Mouse (Mus musculus) heart, embryonic 13.5 days (tissue): ENCODE data around the gene Gfpt1. TPM values are rescaled to one million over a fixed set of nuclear protein-coding genes. Genes with fewer than 3 reads are reported as not detected.

Experiments
- ATAC-seq: fragments of 200-750 bp; cut with Nextera tagmentation; 2 replicates; pipeline ENCODE4 v1.8.0; 2017; ENCODE audit warnings: moderate TSS enrichment; ENCODE audit not compliant: insufficient number of reproducible peaks, low FRiP score, low TSS enrichment; ENCODE audit errors: extremely low read depth
- H3K27ac ChIP-seq: fragments of 300-500 bp; sonication (generic); replicated peaks from 2 replicates; pipeline ENCODE4 v1.5.1; 2015; ENCODE audit warnings: moderate library complexity, mild to moderate bottlenecking, inconsistent platforms
- H3K27me3 ChIP-seq: fragments of 300-500 bp; sonication (generic); replicated peaks from 2 replicates; pipeline ENCODE4 v1.6.1; 2015; ENCODE audit warnings: mild to moderate bottlenecking, inconsistent platforms
- H3K36me3 ChIP-seq: fragments of 300-500 bp; sonication (generic); 2 replicates; pipeline ENCODE4 v1.6.1; 2015; ENCODE audit warnings: mild to moderate bottlenecking, inconsistent platforms
- H3K4me1 ChIP-seq: fragments of 300-500 bp; sonication (generic); 2 replicates; pipeline ENCODE4 v1.6.1; 2015; ENCODE audit warnings: inconsistent platforms
- H3K4me2 ChIP-seq: fragments of 300-500 bp; sonication (generic); 2 replicates; pipeline ENCODE4 v1.6.1; 2015; ENCODE audit warnings: inconsistent platforms, mild to moderate bottlenecking, moderate library complexity
- H3K4me3 ChIP-seq: fragments of 300-500 bp; sonication (generic); 2 replicates; pipeline ENCODE4 v1.5.1; 2015; ENCODE audit warnings: moderate library complexity, mild to moderate bottlenecking, inconsistent platforms
- H3K9ac ChIP-seq: fragments of 300-500 bp; sonication (generic); 2 replicates; pipeline ENCODE4 v1.6.1; 2015; ENCODE audit warnings: inconsistent platforms, mild to moderate bottlenecking, moderate library complexity
- H3K9me3 ChIP-seq: fragments of 300-500 bp; sonication (generic); 2 replicates; pipeline ENCODE4 v1.6.1; 2016; ENCODE audit warnings: inconsistent platforms
- WGBS: fragments of 180-500 bp; shearing (Covaris S2); methylation state at CpG from one replicate; pipeline ENCODE4 v1.1.7; 2015; ENCODE audit warnings: mixed read lengths; 5-methylcytosine and 5-hydroxymethylcytosine counted together
- polyA plus RNA-seq: library from polyadenylated mRNA; unstranded; fragments of >200 nt; fragmentation: Nextera tagmentation; extraction: Ambion mirVana; gene quantifications from 2 replicates; pipeline ENCODE4 v1.2.1, GENCODE M21; 2015

Gfpt1 gene
- polyA plus RNA-seq, 1 experiment from 2014 or later = 11.7 TPM

DNA sequence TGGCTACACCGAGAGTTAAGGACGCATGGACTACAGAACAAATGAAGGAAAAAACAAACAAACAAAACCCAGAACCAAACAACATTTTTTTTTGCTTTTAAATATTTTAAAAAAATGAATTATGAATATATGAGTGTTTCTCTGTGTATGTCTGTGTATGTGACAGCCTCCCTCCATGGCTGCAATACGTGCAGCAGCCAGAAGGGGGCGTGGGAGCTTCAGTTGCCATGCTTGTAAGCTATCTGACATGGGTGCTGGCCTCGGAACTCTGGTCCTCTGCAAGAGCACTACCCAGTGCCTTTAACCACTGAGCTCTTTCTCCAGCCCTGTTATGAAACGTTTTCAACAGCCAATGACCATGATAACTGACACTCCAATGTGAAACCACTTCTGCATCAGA lies 78.0 kb downstream of the Gfpt1 start:
- Histone ChIP-seq H3K4me1 (peaks cover 13% of the 10 kb centered on the region), H3K36me3 (no peaks in the 10 kb centered on the region), H3K9ac (no peak overlapping the region), H3K4me2 (no peak overlapping the region), H3K9me3 (no peaks in the 10 kb centered on the region), H3K27ac (no peak overlapping the region), H3K4me3 (no peak overlapping the region), H3K27me3 (0 out of 2 replicates have a peak, but pooled peaks cover 2% of the 10 kb centered on the region)
- no peak for ATAC-seq
- 81% methylated on average over 6 of the region's 6 CpGs for WGBS

DNA sequence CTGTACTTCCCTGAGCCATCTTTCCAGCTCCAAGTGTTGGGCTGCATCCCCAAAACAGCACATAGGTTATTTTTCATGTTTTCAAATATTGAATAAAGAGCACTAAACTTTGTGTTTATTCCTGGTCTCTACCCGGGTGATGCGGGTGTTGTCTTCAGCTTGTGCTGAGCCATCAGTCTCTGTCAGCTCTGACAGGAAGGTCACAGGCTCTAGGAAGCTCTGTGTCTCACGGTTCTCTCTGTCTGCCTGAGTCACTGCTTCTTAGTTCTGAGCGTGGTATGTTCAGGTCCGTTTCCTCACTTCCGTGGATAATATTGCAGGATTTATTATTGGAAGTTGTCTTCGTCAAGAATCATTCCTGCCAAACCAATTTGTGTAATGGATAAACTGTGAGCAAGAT lies 79.3 kb downstream of the Gfpt1 start:
- Histone ChIP-seq H3K4me2 (no peak overlapping the region), H3K27me3 (no peaks in the 10 kb centered on the region), H3K4me1 (peaks cover 12% of the 10 kb centered on the region), H3K36me3 (no peaks in the 10 kb centered on the region), H3K9me3 (no peaks in the 10 kb centered on the region), H3K4me3 (no peak overlapping the region), H3K27ac (no peak overlapping the region), H3K9ac (no peak overlapping the region)
- ATAC-seq = no peak
- WGBS = 57% methylated on average over 7 of the region's 7 CpGs

DNA sequence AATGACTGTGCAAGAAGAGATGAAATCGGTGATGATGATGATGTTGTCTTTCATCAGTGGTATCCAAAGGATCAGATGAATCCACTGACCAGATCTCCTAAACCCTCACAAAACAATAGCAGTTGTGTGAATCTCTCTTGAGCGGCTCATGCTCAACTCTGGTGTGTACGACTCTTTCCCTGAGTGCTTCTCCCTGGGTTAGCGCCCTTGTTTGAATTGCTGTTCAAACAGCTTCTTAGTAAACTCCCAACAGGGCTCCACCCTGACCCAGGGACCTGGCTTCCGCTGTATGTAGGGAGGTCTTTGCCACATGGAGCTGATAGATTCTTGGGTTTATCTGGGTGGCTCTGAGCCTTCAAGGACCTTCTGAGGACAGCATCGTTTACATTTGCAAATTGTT lies 80.8 kb downstream of the Gfpt1 start:
- 76% methylated on average over 6 of the region's 6 CpGs for WGBS
- ATAC-seq = no peak
- no peak overlapping the region for H3K4me3 ChIP-seq
- H3K27ac ChIP-seq = no peak overlapping the region
- no peak overlapping the region for H3K9ac ChIP-seq
- peaks cover 20% of the 10 kb centered on the region for H3K4me1 ChIP-seq
- no peaks in the 10 kb centered on the region for H3K9me3 ChIP-seq
- no peaks in the 10 kb centered on the region for H3K36me3 ChIP-seq
- H3K4me2 ChIP-seq = no peak overlapping the region
- H3K27me3 ChIP-seq = no peaks in the 10 kb centered on the region

DNA sequence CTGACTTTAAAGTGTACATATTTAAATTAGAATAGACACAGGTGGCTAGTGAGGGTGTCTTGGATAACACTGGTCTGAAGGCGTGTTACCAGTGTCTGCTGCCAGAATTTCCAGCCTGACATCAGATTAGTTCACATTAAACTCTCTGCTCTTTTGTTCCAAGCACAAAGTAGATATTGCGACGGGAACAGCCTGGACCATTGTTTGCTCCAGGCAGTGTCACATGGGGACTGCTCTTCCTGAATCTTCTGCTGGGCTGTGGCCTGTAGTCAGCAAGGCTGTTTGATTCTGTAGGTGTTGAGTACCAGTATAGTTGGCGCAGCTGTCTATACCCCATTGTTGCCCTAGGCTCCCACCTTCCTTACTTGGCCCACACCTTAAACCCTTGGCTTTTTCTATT lies 81.3 kb downstream of the Gfpt1 start:
- Histone ChIP-seq H3K27ac (no peak overlapping the region), H3K27me3 (no peaks in the 10 kb centered on the region), H3K9ac (no peak overlapping the region), H3K4me1 (peaks cover 20% of the 10 kb centered on the region), H3K9me3 (no peaks in the 10 kb centered on the region), H3K4me3 (no peak overlapping the region), H3K36me3 (no peaks in the 10 kb centered on the region), H3K4me2 (no peak overlapping the region)
- WGBS = 75% methylated on average over 4 of the region's 4 CpGs
- ATAC-seq = no peak

DNA sequence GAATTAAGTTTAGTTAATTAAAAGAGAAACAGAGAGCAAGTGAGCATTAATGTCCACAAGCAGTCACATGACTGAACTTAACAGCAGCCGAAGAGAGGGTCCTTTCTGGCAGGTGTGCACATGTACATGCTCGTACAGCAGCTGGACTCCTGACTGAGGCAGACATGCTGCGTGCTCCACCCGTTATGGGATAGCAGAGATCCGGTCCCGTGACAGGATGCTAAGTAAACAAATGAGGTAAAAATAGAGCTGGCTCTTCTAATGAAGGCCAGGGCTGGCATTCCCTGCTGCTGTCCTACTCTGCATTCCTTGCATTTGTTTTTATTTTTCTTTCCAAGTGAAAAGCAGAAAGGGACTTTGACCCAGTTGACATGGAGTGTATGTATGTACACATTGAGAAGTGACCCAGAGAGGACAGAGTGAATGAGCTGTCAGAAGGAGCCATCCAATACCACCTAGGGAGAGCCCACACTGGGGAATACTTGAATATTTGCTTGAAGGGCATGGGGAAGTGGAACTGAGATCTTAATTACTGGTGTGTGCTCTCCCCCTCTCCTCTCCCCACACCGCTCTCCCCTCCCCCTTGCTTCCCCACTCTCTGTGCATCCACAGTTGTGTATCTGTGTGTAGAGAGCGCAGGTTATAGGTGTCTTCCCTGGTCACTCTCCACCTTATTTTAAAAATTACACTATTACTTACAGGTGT lies 84.6 kb downstream of the Gfpt1 start:
- H3K9me3 ChIP-seq = no peaks in the 10 kb centered on the region
- no peaks in the 10 kb centered on the region for H3K36me3 ChIP-seq
- H3K4me2 ChIP-seq = no peak overlapping the region
- H3K4me1 ChIP-seq = peaks cover 10% of the 10 kb centered on the region
- WGBS = 38% methylated on average over 8 of the region's 8 CpGs
- no peak overlapping the region for H3K27ac ChIP-seq
- H3K4me3 ChIP-seq = no peak overlapping the region
- no peaks in the 10 kb centered on the region for H3K27me3 ChIP-seq
- ATAC-seq = no peak; the same call in 1 of the 2 replicates
- no peak overlapping the region for H3K9ac ChIP-seq

DNA sequence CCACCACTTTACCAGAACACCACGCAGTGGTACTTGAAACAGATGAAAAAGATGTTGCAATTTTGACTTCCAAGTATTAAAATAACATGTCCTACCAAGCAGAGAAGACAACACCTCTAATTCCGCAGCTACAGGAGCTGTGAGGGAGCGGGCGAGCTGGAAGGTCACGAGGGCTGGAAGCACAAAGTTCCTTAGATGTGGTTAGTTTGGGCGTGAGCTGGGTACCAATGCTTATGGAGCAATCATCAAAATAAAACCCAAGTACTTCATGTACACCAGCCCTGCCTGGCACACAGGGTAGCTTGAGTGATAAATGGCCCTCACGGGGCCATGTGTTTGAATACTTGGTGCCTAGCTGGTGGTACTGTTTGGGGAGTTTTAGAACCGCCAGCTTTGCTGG lies 87.2 kb downstream of the Gfpt1 start:
- H3K4me3 ChIP-seq = no peak overlapping the region
- H3K4me2 ChIP-seq = no peak overlapping the region
- WGBS = 87% methylated on average over 8 of the region's 8 CpGs
- H3K9me3 ChIP-seq = no peaks in the 10 kb centered on the region
- ATAC-seq = no peak
- no peaks in the 10 kb centered on the region for H3K36me3 ChIP-seq
- no peak overlapping the region for H3K9ac ChIP-seq
- peaks cover 10% of the 10 kb centered on the region for H3K4me1 ChIP-seq
- no peaks in the 10 kb centered on the region for H3K27me3 ChIP-seq
- no peak overlapping the region for H3K27ac ChIP-seq

DNA sequence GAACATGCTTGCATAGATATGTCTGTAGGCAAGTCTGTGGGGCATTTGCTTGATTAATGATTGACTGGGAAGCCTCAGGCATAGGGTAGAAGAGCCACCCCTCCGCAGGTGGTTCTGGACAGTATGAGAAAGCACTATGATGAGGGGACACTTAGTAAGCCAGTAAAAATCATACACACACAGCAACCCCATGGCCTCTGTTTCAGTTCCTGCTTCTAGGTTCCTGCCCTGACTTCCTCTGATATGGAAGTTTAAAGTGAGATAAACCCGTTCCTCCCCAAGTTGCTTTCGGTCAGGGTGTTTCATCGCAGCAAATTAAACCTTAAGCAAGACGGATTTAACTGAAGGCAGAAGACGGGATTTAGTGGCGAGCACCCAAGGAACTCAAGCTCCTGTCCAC lies 88.0 kb downstream of the Gfpt1 start:
- Histone ChIP-seq H3K27ac (no peak overlapping the region), H3K9ac (no peak overlapping the region), H3K4me3 (no peak overlapping the region), H3K27me3 (no peaks in the 10 kb centered on the region), H3K4me2 (no peak overlapping the region), H3K4me1 (peaks cover 10% of the 10 kb centered on the region), H3K9me3 (no peaks in the 10 kb centered on the region), H3K36me3 (peaks cover 1% of the 10 kb centered on the region)
- no peak for ATAC-seq
- 83% methylated on average over 7 of the region's 7 CpGs for WGBS

DNA sequence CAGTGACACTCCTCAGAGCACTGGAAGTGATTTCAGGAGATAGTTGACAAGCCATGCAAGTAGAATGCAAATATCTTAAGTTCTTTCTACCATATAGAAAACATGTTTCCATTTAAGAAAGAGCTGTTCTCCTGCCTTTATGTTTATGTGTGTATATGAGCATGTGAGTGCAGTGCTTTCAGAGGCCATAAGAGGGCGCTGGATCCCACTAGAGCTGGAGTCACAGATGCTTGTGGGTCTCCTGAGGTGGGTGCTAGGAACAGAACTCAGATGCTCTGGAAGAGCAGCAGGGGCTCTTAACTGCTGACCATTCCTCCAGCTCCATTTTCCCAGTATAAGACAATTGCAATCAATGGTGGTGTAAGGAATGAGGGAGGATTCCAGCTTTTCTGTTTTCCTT lies 88.4 kb downstream of the Gfpt1 start:
- peaks cover 10% of the 10 kb centered on the region for H3K4me1 ChIP-seq
- H3K4me2 ChIP-seq = no peak overlapping the region
- no peaks in the 10 kb centered on the region for H3K27me3 ChIP-seq
- H3K4me3 ChIP-seq = no peak overlapping the region
- peaks cover 6% of the 10 kb centered on the region for H3K36me3 ChIP-seq
- no peaks in the 10 kb centered on the region for H3K9me3 ChIP-seq
- 71% methylated on average over 1 of the region's 1 CpGs for WGBS
- no peak for ATAC-seq
- H3K9ac ChIP-seq = no peak overlapping the region
- no peak overlapping the region for H3K27ac ChIP-seq

DNA sequence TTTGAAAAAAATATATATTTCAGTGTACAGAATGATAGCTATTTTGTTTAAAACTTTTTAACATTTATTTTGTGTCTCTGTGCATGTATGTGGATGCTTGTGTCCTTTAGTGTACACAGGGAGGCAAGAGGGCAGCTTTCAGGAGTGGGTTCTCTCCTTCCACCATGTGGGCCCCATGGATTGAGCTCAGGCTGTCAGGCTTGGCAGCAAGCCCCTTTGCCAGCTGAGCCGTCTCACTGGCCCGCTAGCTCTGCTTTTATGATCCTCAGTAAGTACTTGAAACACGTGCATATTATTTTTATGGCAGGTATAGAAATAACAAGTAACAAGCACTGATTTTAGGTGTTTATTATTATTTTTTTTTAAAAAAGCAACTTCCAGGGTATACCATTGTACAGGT lies 90.9 kb downstream of the Gfpt1 start:
- WGBS = 80% methylated on average over 3 of the region's 3 CpGs
- no peak overlapping the region for H3K4me2 ChIP-seq

DNA sequence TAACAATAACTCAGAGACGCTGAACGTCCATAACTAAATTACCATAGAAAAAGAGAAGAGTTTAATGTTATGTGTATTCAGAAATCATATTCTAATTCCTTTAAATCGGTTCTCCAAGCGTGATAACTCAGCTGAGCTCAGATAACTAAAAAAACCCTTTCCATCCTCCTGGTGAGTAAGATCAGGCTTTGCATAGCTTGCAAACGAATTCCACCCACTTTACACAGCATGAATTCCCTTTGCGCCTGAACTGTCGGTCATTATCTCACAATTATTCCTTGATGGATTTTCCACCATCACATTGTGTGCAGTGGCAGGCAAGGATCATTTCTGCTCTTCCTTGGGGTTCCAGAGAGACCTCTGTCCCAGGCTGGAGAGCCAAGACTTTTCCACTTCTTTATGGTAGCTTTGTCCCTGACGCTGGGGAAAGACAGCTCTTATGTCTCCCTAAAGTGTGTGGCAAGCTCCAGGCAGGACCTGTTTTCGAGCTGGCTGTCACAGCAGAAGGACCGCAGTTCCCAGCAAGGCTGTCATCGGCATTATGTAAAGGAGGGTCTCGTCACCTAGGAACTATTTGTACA lies 91.4 kb downstream of the Gfpt1 start:
- H3K4me1 ChIP-seq = no peaks in the 10 kb centered on the region
- H3K27ac ChIP-seq = no peak overlapping the region
- WGBS = 62% methylated on average over 12 of the region's 12 CpGs
- H3K27me3 ChIP-seq = no peaks in the 10 kb centered on the region
- H3K4me2 ChIP-seq = no peak overlapping the region
- no peak overlapping the region for H3K4me3 ChIP-seq
- H3K36me3 ChIP-seq = peaks cover 13% of the 10 kb centered on the region
- H3K9ac ChIP-seq = no peak overlapping the region
- H3K9me3 ChIP-seq = no peaks in the 10 kb centered on the region
- no peak for ATAC-seq

More for the DNA sequence above, 90.9 kb downstream of the Gfpt1 start:
- no peaks in the 10 kb centered on the region for H3K27me3 ChIP-seq
- no peak for ATAC-seq
- H3K4me1 ChIP-seq = no peaks in the 10 kb centered on the region
- peaks cover 13% of the 10 kb centered on the region for H3K36me3 ChIP-seq
- no peak overlapping the region for H3K9ac ChIP-seq
- no peaks in the 10 kb centered on the region for H3K9me3 ChIP-seq
- H3K4me3 ChIP-seq = no peak overlapping the region
- no peak overlapping the region for H3K27ac ChIP-seq

DNA sequence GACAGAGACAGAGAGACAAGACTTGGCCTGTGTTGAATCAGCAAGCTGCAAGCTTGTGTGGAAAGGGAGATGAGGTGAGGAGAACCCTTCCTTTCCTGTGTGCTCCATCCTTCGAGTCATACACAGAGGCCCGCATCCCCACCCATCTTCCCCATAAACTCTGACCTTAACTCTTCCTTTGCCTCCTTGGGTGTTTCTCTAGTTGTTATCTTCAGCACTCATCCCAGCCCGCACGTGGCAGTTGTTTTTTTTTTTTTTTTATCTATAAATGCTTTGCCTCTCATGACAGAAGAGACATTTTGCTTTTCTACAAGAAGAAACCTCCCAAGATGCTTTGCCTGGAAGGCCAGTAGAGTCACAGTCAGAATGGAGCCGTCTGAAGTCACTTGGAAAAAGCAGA lies 95.8 kb downstream of the Gfpt1 start:
- Histone ChIP-seq H3K27me3 (no peaks in the 10 kb centered on the region), H3K4me3 (no peak overlapping the region), H3K36me3 (peaks cover 13% of the 10 kb centered on the region), H3K9me3 (no peaks in the 10 kb centered on the region), H3K4me2 (no peak overlapping the region), H3K27ac (no peak overlapping the region), H3K4me1 (peaks cover 7% of the 10 kb centered on the region), H3K9ac (no peak overlapping the region)
- no peak for ATAC-seq
- WGBS = 52% methylated on average over 5 of the region's 5 CpGs
